Mouse (Mus musculus): ENCODE measurements around the gene Ttll8. TPM values are rescaled to one million over a fixed set of nuclear protein-coding genes. Genes with fewer than 3 reads are reported as not detected.

The Ttll8 gene
- polyA plus RNA-seq, 1 experiment from 2014 or later, result not detected

GRCm38 (mm10) chr15:88955342-88955741 lies 1.1 kb upstream of the Ttll8 start:
- H3K27me3 ChIP-seq (ENCODE audit: insufficient read depth, low read length), result peaks cover 6% of the 10 kb centered on the region
- no peaks in the 10 kb centered on the region for H3K9me3 ChIP-seq (replicated peaks; ENCODE audit: low read length)
- no peak for ATAC-seq (replicated peaks; ENCODE audit: low FRiP score, low read depth)
- H3K27ac ChIP-seq, result no peak overlapping the region
- TF ChIP-seq CTCF (IDR thresholded peaks at IDR 0.05; ENCODE audit: low read depth), result no peak
- H3K4me1 ChIP-seq (replicated peaks; ENCODE audit: insufficient read depth, low read length), result no peaks in the 10 kb centered on the region
- 81% methylated on average over 6 of the region's 6 CpGs for WGBS
- no peaks in the 10 kb centered on the region for H3K36me3 ChIP-seq (ENCODE audit: insufficient read depth, low read length)
- no peak overlapping the region for H3K4me3 ChIP-seq (replicated peaks; ENCODE audit: low read depth, low read length)
- no peak overlapping the region for H3K4me2 ChIP-seq (ENCODE audit: low read length)
- no peak overlapping the region for H3K9ac ChIP-seq (ENCODE audit: low read depth, low read length)
- DNase-seq (ENCODE audit: low spot score), result no peak

DNA sequence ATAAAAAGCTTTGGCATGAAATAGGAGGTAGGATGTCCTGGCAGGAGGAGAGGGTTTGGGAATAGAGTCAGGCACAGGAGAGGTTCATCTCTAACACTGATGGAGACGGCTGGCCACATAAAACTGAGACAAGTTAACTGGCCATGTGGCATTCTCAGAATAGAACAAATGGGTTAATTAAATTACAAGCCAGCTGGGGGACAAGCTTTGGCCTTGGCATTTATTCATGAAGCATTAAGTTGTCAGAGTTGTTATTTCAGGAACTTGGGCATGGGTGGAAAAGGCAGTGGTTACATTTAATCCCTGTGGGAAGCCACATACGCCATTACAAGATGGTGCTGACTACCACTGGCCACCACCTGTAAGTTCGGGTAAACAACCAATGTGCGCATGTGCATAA lies 3.0 kb downstream of the Ttll8 start:
- Histone ChIP-seq H3K9me3 (replicated peaks; ENCODE audit: low read length) (no peaks in the 10 kb centered on the region), H3K9ac (ENCODE audit: low read depth, low read length) (no peak overlapping the region), H3K4me1 (replicated peaks; ENCODE audit: insufficient read depth, low read length) (no peaks in the 10 kb centered on the region), H3K27ac (no peak overlapping the region), H3K36me3 (ENCODE audit: insufficient read depth, low read length) (no peaks in the 10 kb centered on the region), H3K27me3 (ENCODE audit: insufficient read depth, low read length) (peaks cover 6% of the 10 kb centered on the region), H3K4me3 (replicated peaks; ENCODE audit: low read depth, low read length) (no peak overlapping the region), H3K4me2 (ENCODE audit: low read length) (no peak overlapping the region)
- DNase-seq (ENCODE audit: low spot score) (no peak), ATAC-seq (replicated peaks; ENCODE audit: low FRiP score, low read depth) (no peak)
- no peak for TF ChIP-seq CTCF (IDR thresholded peaks at IDR 0.05; ENCODE audit: low read depth)
- 67% methylated on average over 4 of the region's 4 CpGs for WGBS

DNA sequence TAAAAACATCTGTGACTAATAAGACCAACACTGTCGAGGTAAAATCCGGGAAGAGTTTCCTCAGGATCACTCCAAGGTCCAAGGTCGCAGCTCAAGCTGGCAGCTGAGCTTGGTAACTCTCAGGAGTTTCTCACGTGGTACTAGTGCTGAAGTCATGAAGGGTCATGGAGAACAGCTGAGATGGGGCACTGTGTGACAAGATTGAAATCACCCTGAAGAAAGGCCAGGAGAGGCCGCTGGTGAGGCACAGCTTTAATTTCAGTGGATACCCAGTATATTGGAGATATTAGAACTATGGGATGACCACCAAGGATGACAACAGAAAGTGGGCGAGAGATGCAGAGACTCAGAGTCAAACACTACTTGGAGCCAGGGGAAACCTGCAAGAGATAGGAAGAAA lies 7.4 kb downstream of the Ttll8 start:
- Histone ChIP-seq H3K27me3 (ENCODE audit: insufficient read depth, low read length) (no peaks in the 10 kb centered on the region), H3K4me3 (replicated peaks; ENCODE audit: low read depth, low read length) (no peak overlapping the region), H3K36me3 (ENCODE audit: insufficient read depth, low read length) (no peaks in the 10 kb centered on the region), H3K9ac (ENCODE audit: low read depth, low read length) (no peak overlapping the region), H3K27ac (no peak overlapping the region), H3K4me1 (replicated peaks; ENCODE audit: insufficient read depth, low read length) (no peaks in the 10 kb centered on the region), H3K4me2 (ENCODE audit: low read length) (no peak overlapping the region), H3K9me3 (replicated peaks; ENCODE audit: low read length) (no peaks in the 10 kb centered on the region)
- DNase-seq (ENCODE audit: low spot score) (no peak), ATAC-seq (replicated peaks; ENCODE audit: low FRiP score, low read depth) (no peak)
- TF ChIP-seq CTCF (IDR thresholded peaks at IDR 0.05; ENCODE audit: low read depth), result peak; percentile 39; the same call in 1 of the 2 replicates
- 40% methylated on average over 6 of the region's 6 CpGs for WGBS

DNA sequence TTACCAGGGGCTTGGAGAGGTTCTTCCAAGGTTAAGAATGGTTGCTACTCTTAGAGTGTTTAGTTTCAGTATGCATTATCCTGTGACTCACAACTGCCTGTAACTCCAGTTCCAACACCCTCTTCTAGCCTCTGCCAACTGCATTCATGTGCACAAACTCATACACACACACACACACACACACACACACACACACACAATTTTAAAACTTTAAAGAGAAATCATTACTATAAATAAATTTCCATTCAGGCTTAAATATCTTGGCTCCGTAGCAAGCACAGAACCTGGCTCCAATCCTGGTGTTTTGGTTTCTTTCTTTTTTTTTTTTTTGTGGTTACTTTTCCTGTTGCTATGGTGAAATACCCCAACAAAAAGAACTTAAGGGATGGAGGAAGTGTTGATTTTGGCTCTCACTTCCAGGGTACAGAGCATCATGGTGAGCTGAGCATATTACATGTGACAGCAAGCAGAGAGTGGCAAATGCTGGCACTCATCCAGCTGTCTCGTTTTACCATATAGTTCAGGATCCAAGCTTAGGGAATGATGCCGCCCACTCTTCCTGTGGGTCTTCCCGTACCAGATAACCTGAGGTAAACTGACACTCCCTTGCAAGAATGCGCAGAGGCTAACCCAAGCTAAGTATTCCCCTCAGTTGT lies 10.2 kb downstream of the Ttll8 start:
- no peaks in the 10 kb centered on the region for H3K27me3 ChIP-seq (ENCODE audit: insufficient read depth, low read length)
- DNase-seq (ENCODE audit: low spot score), result no peak
- no peaks in the 10 kb centered on the region for H3K9me3 ChIP-seq (replicated peaks; ENCODE audit: low read length)
- H3K4me3 ChIP-seq (replicated peaks; ENCODE audit: low read depth, low read length), result no peak overlapping the region
- no peak overlapping the region for H3K4me2 ChIP-seq (ENCODE audit: low read length)
- no peak for ATAC-seq (replicated peaks; ENCODE audit: low FRiP score, low read depth)
- 71% methylated on average over 5 of the region's 5 CpGs for WGBS
- no peaks in the 10 kb centered on the region for H3K36me3 ChIP-seq (ENCODE audit: insufficient read depth, low read length)
- H3K4me1 ChIP-seq (replicated peaks; ENCODE audit: insufficient read depth, low read length), result no peaks in the 10 kb centered on the region
- TF ChIP-seq CTCF (IDR thresholded peaks at IDR 0.05; ENCODE audit: low read depth), result no peak
- no peak overlapping the region for H3K9ac ChIP-seq (ENCODE audit: low read depth, low read length)
- no peak overlapping the region for H3K27ac ChIP-seq

- no peak overlapping the region for H3K9ac ChIP-seq (ENCODE audit: low read depth, low read length)
- no peak for TF ChIP-seq CTCF (IDR thresholded peaks at IDR 0.05; ENCODE audit: low read depth)
- DNase-seq (ENCODE audit: low spot score) (no peak), ATAC-seq (replicated peaks; ENCODE audit: low FRiP score, low read depth) (no peak)
- H3K4me3 ChIP-seq (replicated peaks; ENCODE audit: low read depth, low read length), result no peak overlapping the region
- H3K27ac ChIP-seq, result no peak overlapping the region
- H3K9me3 ChIP-seq (replicated peaks; ENCODE audit: low read length), result no peaks in the 10 kb centered on the region
- 68% methylated on average over 5 of the region's 5 CpGs for WGBS
- no peaks in the 10 kb centered on the region for H3K4me1 ChIP-seq (replicated peaks; ENCODE audit: insufficient read depth, low read length)
- no peaks in the 10 kb centered on the region for H3K36me3 ChIP-seq (ENCODE audit: insufficient read depth, low read length)
- H3K27me3 ChIP-seq (ENCODE audit: insufficient read depth, low read length), result no peaks in the 10 kb centered on the region
- no peak overlapping the region for H3K4me2 ChIP-seq (ENCODE audit: low read length)
These were observed 11.4 kb downstream of the Ttll8 start for GRCm38 (mm10) chr15:88942783-88943182.

- H3K27me3 ChIP-seq (ENCODE audit: insufficient read depth, low read length), result no peaks in the 10 kb centered on the region
- no peaks in the 10 kb centered on the region for H3K36me3 ChIP-seq (ENCODE audit: insufficient read depth, low read length)
- 73% methylated on average over 2 of the region's 2 CpGs for WGBS
- no peak overlapping the region for H3K27ac ChIP-seq
- no peaks in the 10 kb centered on the region for H3K4me1 ChIP-seq (replicated peaks; ENCODE audit: insufficient read depth, low read length)
- DNase-seq (ENCODE audit: low spot score) (no peak), ATAC-seq (replicated peaks; ENCODE audit: low FRiP score, low read depth) (no peak)
- TF ChIP-seq CTCF (IDR thresholded peaks at IDR 0.05; ENCODE audit: low read depth), result no peak
- no peak overlapping the region for H3K4me2 ChIP-seq (ENCODE audit: low read length)
- H3K4me3 ChIP-seq (replicated peaks; ENCODE audit: low read depth, low read length), result no peak overlapping the region
- H3K9me3 ChIP-seq (replicated peaks; ENCODE audit: low read length), result no peaks in the 10 kb centered on the region
- no peak overlapping the region for H3K9ac ChIP-seq (ENCODE audit: low read depth, low read length)
These were observed 16.9 kb downstream of the Ttll8 start for GRCm38 (mm10) chr15:88937291-88937650.
